Mouse (Mus musculus) left cerebral cortex, postnatal 14 days (tissue): ENCODE data around the gene Srsf1. TPM values are rescaled to one million over a fixed set of nuclear protein-coding genes. Genes with fewer than 3 reads are reported as not detected.

ENCODE experiments used
- DNase-seq, 2 experiments: peaks; one replicate each; pipeline ENCODE4 v3.0.0; 2021 to 2022; ENCODE audit warnings: low spot score in 2 of 2, mixed read lengths in 1 of 2
- intact Hi-C: fragments of 180-260 bp; cut with DNase I; formaldehyde crosslinking; loops from one replicate; pipeline ENCODE4 v1.15.1; 2025
- long read RNA-seq, 2 experiments: library from polyadenylated mRNA; stranded (forward); transcript quantifications; one replicate each; pipeline ENCODE4 v2.0.0; 2021
- total RNA-seq, 2 experiments: library from RNA; stranded (reverse); gene quantifications; 2 replicates each; pipeline ENCODE4 v1.2.3; 2021

Srsf1 gene
- 100 to 1,000 TPM; 171 to 177 TPM for total RNA-seq
- long read RNA-seq, experiment 1, full-length matches to known transcripts, result 33 of 75 reads
- long read RNA-seq, experiment 1, partial matches to known transcripts, result 6 of 75 reads
- long read RNA-seq, experiment 1, other reads (novel, unspliced or antisense), result 36 of 75 reads
- long read RNA-seq, experiment 2, full-length matches to known transcripts, result 28 of 61 reads
- long read RNA-seq, experiment 2, partial matches to known transcripts, result 12 of 61 reads
- long read RNA-seq, experiment 2, other reads (novel, unspliced or antisense), result 21 of 61 reads

DNA sequence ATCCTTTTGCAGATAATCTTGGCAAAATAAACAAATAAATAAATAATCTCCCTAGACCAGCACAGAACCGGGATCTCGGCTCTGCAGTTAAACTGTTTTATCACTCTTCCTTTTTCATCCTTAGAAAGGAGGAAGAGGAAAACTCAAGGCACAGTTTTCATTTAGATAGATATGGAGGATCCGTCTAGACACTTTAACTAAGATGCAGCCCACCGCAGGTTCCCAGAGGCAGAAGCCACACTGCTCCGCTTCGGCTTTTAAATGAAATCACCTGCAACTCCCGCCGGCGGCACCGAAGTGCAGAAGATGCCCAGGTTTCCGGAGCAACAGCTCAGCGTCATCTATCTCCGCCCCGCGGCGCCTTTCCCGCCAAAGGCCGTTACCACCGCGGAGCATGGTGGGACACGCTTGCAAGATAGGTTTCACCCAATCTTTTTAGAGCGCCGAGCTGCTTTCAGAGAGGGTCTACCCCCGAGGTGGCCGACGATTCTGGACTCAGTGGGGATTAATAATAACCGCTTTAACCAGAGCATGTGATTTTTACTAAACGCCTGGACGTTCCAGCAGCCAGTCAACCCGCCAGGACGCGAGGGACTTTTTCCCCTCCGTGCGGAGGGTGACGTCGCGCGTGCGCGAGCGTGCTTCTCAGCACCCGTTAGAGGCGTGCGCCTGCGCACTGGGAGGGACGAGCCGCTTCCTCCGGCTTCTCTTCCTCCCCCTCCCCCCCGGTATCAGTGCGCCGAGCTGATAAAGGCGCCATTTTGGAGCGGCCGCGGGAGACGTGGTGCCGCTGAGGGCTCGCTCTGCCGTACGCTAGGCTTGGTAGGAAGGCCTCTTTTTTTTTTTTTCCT, at the start of gene Srsf1:
Gene Srsf1 (plus strand): TSS at position 430 of the 851 bp plus-strand sequence.
- intact Hi-C loops, result loop anchor here (2.0 kb wide), 1 partner anchor 60 kb away; the partner anchor contains the start of gene Dynll2
- peak; percentile 98 to 99 for DNase-seq

- no peak for DNase-seq
- intact Hi-C loops, result no loop called here
These were observed 47.4 kb upstream of the Srsf1 start for GRCm38 (mm10) chr11:87999751-88000150.

- no peak for DNase-seq
- intact Hi-C loops, result no loop called here
These were observed 44.4 kb upstream of the Srsf1 start for GRCm38 (mm10) chr11:88002738-88003137.

DNA sequence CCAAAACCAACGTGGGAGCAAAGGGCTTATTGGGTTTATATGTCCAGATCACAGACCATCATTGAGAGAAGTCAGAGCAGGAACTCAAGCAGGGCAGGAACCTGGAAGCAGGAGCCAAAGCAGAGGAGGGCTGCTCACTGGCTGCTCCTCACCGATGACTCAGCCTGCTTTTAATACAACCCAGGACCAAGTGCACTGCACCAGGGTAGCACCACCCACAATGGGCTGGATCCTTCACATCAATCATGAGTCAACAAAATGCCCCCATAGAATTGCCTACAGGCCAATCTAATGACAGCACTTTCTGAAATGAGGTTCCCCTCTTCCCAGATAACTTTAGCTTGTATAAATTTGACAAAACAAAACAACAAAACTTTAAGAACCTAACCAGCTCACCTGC, 43.0 kb upstream of the Srsf1 start:
- no peak for DNase-seq
- intact Hi-C loops, result no loop called here

GRCm38 (mm10) chr11:88008641-88009040, 38.5 kb upstream of the Srsf1 start:
- intact Hi-C loops, result no loop called here
- no peak for DNase-seq

GRCm38 (mm10) chr11:88009542-88010190, 37.5 kb upstream of the Srsf1 start:
- intact Hi-C loops, result no loop called here

DNA sequence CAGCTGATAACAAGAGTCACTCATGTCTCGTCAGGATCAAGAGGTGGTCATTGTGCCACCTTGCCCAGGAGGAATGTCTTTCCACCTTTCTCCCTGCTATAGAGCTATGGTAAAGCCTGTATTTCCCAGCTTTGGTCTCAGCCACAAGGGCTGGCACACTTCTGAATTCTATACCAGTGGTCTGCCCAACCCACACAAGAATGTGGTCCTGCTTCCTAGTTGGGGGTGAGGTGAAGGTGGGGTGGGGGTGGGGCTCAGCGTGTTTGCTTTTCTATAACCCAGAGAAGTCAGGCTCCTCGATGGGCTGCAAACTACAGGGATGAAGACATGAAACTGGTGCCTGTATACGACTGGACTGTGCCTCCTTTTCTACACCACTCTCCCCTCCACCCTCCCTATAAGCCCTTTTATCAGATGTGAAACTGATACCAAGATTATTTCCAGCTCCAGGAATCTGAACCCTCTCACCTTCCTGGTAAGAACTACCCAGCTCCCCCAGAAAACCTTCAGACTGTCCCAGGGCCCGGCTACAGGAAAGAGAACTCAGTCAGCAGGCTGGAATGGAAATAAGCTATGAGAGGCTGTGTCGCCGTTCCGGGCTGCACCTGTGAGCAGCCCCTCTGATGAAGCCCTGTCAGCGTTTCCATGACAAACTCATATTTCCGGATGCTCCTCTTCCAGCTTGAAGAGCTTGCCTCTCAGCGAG, 35.8 kb upstream of the Srsf1 start:
- peak in 1 of 2 experiments; percentile 15 for DNase-seq
- intact Hi-C loops, result no loop called here

More at GRCm38 (mm10) chr11:88009542-88010190, 37.5 kb upstream of the Srsf1 start:
- DNase-seq, result peak; percentile 69 to 79

GRCm38 (mm10) chr11:88011914-88012419, 35.2 kb upstream of the Srsf1 start:
- DNase-seq, result no peak
- intact Hi-C loops, result no loop called here

DNA sequence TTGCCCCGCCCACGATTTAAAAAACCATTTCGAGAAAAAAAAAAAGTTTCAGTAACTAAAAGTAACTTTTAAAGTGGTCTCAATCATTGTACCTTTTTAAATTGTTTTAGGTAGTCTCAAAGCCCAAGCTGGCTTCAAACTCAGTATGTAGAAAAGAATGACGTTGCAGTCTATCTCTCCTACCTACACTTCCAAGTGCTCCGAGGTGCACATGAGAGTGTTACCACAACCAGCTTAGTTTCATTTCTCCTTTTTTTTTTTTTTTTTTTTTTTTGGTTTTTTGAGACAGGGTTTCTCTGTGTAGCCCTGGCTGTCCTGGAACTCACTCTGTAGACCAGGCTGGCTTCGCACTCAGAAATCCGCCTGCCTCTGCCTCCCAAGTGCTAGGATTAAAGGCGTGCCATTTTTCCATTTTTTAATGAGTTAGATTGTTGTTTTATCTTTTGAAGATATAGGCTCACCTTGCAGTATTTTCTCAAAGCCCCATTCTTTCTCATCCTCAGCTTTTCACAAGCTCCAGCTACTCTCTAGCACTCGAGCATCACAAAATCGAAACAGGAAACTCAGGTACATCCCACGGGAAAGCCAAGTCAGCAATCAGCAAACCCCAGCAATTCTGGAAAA, 34.4 kb upstream of the Srsf1 start:
- intact Hi-C loops, result no loop called here
- DNase-seq, result no peak

GRCm38 (mm10) chr11:88013632-88014031, 33.5 kb upstream of the Srsf1 start:
- no peak for DNase-seq
- intact Hi-C loops, result no loop called here

DNA sequence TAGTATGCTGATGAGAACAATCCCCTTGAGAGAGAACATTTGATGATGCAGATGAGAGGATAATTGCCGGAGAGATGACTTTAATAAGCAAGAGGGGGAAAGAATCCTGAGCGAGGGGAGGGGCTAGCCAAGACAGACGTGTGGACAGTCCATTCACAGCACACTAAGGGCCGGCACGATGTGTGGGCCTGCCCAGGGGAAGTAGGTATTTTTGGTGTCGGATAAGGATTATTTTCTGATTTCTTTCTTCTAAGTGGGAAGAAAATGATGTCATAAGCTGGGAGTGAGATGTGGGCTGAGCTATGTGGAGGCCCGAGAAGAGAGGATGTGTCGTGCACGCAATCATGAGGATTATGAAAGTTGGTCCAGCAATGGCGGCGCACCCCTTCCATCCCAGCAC, 32.0 kb upstream of the Srsf1 start:
- intact Hi-C loops, result no loop called here
- peak; percentile 30 to 34 for DNase-seq

- intact Hi-C loops, result no loop called here
These were observed 31.4 kb upstream of the Srsf1 start for GRCm38 (mm10) chr11:88015795-88016194.

GRCm38 (mm10) chr11:88023933-88024332, 23.2 kb upstream of the Srsf1 start:
- intact Hi-C loops, result no loop called here
- no peak for DNase-seq

More at GRCm38 (mm10) chr11:88015795-88016194, 31.4 kb upstream of the Srsf1 start:
- no peak for DNase-seq

DNA sequence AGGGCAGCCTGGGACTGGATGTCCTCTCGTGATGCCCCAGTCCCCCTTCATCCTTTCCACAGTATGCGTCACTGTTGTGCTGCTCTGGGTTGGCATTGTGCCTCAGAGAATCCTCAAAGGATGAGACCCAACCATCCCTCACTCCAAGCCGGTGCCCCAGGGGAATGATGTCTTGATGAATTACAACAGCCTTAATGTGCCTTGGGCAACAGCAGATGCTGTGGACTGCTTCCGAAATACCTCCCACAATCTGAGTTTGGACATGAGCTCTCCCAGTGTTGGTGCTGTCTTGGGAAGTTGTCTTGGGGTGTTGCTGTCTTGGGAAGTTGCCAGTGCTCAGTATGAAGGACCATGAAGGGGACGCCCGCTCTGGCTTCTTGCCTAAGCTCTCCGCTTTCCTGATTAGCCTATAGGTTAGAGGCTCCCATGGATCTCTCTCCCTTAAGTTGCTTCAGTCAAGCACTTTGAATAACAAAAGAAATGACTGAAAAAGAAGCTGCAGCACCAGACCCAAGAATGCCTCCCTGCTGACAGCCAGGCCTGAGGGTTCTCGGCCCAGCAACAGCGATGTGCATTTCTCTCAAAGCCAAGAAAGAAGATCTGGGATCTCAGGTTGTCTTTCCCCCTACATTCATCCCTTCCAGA, 19.7 kb upstream of the Srsf1 start:
- no peak for DNase-seq
- intact Hi-C loops, result no loop called here

DNA sequence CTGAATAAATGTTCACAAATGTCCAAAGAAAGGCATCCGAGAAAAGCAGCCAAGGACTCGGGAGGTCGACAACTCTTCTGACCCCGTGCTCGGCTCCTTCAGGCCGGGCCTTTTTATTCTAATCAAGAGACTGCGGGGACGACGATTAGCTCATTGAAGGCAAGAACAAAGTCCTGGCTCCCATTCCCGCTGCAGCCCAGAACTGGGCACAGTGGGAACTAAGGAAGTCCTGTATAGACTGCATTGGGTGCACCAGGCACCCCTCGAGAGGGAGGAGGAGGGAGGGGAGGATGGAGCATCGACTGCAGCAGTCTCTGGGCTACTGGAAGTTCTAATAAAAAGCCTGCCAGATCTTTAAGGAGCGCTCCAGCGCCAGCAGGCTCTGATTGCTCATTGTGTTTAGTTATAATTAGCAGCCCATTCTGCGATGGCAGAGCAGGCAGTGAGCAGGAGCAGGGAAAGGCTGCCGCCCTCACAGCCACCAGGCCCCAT, 18.9 kb upstream of the Srsf1 start:
- DNase-seq, result peak; percentile 52 to 61
- intact Hi-C loops, result no loop called here

DNA sequence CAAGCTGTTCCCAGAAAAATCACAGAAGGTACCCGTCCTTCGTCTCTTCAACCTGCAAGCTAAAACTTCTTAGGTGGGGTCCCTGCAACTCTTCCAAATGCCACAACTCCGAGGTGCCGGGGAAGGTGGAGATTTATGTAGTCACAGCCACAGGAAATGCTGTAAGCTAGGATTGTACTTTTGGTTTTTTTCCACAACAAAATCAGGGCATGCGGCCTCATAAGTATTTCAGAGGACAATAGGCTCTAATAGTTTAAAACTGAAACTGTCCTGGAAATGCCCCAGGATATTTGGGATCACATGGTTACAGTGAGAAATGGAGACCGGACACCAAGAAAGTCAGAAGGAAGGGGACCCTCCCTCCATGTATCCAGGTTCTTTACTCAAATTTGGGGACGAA, 17.0 kb upstream of the Srsf1 start:
- no peak for DNase-seq
- intact Hi-C loops, result no loop called here

- intact Hi-C loops, result no loop called here
- no peak for DNase-seq
These were observed 16.3 kb upstream of the Srsf1 start for GRCm38 (mm10) chr11:88030836-88031235.

- intact Hi-C loops, result no loop called here
- DNase-seq, result no peak
These were observed 15.4 kb upstream of the Srsf1 start for GRCm38 (mm10) chr11:88031753-88032152.
